Mouse (Mus musculus) naive thymus-derived CD4-positive, alpha-beta T cell, adult 2 months (primary cell): ENCODE measurements around the gene Tspan11.

Source experiments
- DNase-seq: peaks from one replicate; pipeline ENCODE4 v3.0.0-alpha.2; 2011; ENCODE audit warnings: low read depth

Tspan11 gene

DNA sequence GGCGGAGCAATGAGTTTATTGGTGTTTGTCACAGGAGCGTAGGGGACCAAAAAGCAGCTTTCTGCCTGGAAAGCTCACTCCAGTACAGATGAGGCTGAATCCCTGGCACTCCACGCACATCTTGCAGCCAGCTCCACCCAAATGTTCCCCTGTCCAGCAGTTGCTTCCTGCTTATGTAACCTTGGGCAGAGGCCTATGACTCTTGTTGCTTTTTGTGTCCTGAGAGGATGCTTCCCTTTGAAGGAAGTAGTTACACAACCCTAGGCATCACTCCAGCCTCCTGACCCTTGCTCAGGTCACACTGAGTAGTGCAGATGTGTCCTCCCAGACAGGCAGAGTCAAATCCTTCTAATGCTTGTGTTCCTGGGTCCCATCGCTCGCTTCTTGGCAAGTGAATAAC, 46.5 kb downstream of the Tspan11 start:
- DNase-seq, result no peak

DNA sequence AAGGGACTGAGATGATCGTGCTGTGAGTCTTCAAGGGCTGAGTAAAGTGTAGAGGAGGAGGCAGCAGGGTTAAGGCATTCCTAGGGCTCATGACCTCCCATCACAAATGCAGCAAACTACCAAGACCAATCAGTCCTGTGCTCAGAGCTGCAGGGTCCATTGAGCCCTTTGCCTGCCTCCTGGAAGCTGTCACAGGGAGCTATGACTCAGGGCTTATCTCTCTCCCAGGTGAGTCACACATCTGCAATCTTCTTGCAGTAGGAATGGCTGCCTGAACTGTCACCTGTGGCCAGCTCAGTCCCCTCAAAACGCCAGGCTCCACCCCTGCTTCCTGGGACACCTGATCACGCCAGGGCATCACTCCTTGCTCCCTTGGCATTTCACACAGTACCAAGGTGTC, 47.7 kb downstream of the Tspan11 start:
- DNase-seq, result no peak

DNA sequence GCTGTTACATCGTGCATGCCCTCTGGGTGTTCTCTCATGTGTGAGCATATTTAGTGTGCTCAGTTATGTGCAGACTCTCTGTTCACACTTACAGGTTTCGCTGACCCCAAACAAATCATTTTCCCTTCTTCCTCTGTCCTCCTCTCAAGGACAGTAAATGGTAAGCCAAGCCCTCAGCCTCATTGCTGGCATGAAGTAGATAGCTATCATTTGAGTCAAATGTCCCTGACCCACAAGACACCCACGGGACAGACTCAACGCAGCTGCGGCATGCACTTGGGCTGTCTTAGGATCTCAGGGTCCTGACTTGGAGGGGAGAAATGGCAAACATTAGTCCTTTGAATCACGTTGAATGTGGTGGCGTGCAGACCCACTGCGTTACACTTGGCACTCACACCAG, 55.0 kb downstream of the Tspan11 start:
- no peak for DNase-seq

DNA sequence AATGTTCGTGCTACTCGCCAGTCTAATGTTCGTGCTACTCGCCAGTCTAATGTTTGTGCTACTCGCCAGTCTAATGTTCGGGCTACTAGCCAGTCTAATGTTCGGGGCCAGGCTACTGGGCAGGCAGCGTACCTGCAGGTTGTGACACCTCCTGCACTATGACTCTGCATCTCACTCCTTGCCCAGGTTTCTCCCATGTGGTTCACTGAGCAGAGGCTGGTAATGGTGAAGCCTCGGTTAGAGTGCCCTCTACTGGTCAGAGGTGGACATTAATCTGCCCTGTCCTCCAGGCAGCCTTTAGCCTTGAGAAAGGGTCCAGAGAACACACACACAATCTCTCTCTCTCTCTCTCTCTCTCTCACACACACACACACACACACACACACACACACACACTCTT, 58.3 kb downstream of the Tspan11 start:
- peak; percentile 65 for DNase-seq

DNA sequence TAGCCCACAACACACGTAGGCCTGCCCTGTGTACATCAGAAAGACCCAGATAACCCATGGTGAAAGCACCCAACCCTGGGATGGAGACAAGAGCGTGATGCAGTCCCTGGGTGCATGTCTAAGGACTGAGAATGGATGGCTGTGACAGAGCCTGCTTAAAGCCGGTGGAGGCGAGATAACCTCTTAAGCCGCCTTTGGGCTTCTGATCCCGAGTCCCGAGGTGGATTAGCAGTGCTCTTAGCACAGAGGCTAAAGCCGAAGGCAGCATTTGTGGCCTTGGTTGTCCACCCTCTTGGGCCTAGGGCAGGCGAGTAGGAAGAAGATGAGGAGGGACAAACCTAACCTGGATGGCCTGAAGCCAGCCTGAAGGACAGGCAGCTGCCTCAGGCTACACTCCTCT, 61.3 kb downstream of the Tspan11 start:
- no peak for DNase-seq

DNA sequence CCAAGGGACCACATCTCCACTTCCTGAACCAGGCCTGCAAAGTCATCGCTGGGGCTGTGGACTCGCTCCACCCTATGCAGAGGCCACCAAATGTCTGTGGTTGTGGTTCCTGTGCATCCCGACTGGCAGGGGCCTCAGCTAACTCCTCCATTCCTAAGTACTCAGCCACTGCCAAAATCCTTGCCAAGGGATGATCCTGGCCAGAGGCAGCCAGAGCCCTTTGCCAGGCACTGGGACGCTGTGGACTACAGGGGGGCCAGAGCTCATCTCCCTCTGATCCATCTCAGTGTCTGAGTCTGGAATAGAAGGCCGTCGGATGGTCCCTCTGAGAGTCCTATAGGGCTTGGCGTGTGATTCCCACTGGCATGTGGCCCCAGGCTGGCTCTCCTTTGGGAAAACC, 62.5 kb downstream of the Tspan11 start:
- DNase-seq, result no peak

DNA sequence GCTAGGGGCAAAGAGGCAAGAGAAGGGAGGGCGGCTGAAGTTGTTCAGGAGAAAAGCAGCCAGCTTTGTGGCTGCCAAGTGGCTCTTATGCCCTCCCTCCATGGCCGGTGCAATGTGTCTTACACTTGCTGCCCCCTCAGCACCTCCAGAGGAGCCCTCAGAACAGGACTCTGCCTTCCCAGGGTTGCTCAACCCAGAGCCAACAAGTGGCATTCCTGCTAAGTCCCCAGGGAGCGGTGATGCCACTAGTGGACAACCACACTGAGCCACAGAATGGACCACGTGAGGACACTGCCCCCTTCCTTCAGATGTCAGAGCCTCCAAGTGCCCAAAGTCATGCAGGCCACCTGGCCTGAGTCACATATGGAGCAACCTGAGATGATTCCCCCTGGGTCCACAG, 65.7 kb downstream of the Tspan11 start:
- no peak for DNase-seq

DNA sequence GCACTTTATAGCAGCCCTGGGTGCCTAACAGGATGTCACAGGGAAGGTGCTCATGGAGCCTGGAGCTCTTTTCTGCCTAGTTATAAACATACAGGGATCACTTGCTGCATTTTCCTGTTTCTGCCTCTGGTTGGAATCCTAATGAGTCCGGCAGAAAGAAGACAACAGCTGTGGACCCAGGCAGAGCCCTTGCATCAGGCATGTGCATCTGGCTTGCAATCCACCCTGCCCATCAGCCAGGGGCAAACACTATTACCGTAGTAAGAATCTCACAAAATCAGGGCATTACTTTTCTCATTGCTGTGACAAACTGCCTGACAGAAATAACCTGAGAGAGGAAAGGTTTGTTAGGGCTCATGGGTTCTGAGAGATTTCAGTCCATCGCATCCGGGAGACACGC, 68.8 kb downstream of the Tspan11 start:
- no peak for DNase-seq

DNA sequence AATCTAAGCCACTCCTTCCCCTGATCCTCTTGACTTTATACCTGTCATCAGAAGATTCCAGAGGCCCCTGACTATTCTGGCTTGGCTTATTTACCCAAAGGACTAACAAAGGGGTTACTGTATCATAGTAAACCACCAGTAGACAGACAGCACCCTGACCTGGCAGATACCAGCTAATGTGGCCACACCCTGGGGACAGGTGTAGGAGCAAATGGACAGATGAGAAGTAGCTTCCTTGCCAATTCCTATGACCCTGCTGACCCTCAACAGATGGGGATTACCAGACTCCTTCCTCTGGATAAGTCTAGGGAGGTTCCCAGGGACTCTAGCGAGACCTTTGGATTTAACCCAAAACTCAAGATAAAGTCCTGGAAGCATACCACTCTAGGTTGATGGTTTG, 72.8 kb downstream of the Tspan11 start:
- DNase-seq, result no peak

DNA sequence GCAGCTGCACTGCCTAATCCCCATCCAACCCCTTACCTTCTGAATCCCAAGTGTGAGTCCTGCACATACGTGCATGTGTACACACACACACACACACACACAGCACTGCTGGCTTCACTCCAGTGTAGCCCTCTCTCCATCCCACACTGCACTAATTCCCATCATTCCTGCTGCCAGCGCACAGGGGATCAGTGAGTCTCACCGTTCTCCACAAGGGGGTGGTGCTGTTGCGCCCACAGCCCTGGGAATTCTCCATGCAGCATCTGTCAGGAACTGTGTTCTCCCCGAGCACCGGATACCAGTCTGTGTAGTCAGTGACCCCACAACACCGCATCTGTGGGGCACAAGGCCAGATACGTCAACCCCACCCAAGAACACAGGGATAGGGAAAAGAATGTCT, 78.1 kb downstream of the Tspan11 start:
- no peak for DNase-seq

DNA sequence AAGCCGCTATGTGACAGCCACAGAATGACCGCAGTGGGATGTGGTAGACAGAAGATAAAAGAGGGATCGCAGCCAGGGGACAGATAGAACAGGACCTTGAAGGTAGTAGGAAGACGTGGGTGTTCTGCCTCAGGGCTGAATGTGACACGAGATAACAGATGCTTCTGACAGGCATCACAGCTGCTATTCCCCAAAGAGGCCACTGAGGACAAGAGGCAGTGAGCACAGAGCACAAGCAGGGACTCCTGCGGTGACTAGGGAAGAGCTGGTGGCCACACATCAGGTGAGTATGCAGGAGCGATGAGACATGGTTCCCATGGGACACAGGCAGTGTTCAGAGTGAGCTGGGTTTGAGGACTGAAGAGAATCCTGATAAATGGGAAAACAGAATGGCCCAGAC, 82.3 kb downstream of the Tspan11 start:
- DNase-seq, result no peak

DNA sequence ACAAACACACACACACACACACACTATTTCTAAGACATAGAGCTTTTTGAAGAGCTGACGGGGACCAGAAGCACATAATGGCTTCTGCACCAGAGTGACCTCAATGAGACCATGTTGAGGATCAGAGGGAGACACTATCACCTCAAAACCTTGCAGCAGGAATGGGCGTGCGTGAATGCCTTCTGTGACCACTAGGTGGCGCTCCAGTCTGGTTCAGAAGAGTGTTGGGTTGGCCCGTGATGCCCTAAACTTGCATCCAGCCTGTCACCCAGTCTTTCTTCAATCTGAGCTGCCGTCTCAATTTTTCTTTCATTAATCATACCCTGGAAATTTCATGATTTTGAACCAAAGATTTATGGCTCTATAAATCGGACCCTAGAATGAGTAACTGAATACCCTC, 82.7 kb downstream of the Tspan11 start:
- DNase-seq, result peak; percentile 88

DNA sequence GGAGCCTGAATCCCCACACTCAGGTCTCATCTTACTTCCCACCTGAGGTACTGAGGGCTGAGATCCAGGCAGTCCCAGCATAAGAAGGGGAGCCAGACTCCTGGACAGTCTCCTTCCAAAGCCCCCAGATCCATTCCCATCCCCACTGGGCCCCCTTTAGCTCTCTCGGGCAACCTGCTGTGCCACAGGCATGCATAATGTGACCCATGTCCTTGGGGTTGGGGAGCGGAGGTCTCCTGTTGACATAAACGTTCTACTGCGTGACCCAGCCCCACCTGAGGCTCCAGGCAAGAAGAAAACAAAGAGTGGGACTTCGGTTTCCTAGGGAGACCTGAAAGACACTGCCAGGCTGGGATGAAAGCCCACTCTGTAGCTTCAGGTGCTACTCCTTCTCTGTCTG, 83.5 kb downstream of the Tspan11 start:
- DNase-seq, result peak; percentile 14

DNA sequence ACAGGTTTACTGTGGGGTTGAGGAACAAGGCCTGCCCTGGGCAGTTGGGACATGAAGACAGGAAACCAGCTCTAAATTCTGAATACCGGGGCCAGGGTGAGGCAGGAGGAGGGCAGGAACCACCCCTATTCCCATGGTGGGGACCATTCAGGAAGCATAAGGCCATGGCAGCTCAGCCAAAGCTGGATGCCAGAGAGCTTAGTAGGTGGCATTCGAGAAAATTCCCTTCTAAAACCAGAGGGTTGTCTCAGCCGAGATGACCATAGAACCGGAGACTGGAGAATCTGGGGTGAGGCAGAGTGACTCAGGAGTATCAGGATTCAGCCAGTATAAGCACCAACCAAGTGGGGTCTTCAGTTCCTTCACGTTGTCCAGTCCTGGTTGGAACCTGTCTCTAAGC, 84.5 kb downstream of the Tspan11 start:
- DNase-seq, result no peak

DNA sequence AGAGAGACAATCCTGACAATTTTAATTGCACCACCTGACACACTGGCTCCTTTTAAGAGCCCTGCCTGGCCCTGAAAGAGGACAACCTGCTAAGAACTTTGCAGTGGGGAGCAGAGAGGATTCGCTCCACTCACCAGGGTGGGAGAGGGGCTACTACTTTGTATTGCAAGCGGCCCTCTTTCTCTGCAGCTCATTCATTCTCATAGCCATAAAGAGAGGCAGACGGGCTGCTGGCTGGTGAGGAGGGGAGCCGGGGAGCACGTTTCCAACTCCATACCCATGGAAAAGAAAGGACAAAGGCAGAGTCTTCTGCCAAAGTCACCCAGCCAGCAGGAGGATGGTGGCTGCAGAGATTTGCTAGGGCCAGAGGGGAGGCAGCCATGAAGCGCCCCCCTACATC, 86.2 kb downstream of the Tspan11 start:
- no peak for DNase-seq

DNA sequence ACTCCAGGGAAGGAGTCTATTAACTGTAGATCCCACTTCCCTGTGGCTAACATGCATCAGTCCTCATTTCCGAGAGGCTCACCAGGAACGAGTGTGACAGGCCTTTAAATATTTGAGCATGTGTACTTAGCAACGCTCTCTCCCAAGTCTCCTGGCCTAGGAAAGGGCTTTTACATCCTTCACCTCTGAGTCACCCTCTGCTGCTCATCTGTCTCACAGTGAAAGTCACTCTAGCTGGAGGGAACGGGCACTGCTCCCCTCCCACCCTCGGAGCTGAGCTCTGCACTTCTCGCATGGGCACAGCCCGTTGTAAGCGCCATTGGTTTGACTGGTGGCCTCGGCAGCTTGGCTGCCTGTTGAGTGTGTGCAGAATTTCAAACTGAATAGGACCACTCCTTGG, 86.6 kb downstream of the Tspan11 start:
- no peak for DNase-seq

DNA sequence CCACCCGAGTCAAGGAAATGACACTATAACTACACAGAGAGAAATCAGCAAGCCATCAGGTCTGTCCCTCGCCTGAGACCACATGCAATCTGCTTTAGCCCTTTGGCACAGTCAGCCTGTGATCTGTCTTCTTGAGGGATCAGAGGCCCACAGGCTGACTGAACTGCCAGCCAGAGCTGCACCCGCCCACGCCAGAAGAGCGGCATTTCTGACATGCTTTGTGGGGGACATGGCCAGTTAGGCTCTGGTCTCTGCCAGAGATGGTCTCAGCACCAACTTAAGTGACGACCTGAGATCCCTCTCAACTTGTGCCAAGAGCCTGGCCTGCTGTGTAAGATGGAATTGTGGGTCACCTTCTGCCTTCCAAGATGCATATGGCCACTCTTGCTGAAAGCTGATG, 89.3 kb downstream of the Tspan11 start:
- no peak for DNase-seq

DNA sequence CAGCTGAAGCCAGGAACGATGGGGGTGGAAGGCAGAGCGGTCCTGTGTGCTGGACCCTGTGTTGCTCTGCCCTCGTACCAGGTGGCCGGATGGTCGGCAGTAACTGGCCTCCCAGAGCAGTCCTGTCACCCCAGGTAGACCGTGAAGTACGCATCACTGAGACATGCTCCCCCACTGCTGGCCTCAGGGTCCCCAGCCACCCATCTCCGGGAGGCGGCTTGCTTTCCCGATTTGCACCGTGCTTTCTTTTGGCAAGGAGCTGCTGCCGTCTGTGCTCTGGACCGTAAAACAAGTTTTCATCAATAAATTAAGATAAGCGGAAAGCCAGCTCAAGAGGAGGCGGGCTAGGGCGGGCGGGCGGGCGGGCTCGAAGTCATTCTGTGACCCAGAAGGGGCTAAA, 91.6 kb downstream of the Tspan11 start:
- DNase-seq, result no peak

DNA sequence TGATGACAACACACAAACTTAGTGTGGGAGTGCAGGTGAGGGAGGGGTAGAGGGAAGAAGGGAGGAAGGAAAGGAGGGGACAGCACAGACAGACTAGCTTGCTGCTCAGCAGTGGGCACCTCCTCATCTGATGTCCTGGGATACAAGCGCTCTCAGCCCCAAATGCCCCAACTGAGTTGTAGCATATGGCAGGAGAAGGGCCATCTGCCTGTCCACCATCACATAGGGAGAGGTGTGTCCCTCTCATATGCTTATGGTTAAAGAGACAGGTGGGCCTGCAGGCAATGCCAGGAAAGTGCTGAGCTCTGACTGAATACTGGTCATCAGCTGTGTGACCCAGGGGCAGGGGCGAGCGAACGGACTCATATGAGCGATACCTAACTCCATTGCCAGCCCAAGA, 92.4 kb downstream of the Tspan11 start:
- DNase-seq, result no peak

DNA sequence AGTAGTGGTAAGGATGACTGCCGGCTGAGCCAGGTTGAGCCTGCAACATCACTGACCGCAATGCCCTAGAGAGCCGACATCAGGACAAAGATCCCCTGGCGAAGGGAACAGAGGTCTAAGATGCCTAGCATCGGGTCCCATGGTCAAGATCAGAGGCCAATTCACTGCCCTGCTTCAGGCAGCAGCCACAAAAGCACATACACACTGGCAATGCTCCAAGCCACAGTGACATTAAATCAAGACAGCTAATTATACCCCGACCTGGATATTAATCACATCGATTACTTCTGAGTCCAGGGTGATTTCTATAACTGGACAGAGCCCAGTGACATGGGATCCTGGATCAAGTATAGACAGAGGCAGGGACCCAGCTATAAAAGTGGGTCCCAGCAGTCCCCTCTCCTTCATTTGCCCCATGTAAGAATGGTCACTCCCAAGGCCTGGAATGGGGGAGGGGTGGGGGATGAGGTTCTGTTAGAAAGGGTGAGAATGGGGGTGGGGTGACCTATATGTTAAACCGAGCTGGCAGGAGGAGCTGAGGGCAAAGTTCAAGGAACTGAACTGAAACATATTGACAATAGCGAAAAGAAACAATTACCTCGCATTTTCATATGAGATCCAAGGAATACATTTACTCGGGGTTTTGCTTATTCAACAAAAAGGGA, 93.1 kb downstream of the Tspan11 start:
- no peak for DNase-seq

DNA sequence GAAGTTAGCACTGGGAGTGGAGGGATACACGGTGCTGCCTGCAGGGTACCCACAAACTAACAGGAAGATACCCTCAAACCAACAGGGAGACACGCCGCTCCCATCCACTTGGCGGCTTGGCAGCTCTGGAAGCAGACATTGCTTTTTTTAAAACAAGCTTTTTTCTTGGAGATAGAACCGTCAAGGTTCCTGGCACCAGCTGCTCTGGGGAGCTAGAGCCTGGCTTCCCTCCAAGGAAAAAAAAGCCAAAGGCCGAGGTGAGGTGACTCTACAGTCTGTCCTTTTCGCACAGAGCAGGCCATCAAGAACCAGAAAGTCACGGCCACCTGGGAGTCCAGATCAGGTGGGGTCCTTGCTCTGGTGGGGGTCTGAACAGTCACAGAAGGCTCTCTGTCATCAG, 93.8 kb downstream of the Tspan11 start:
- DNase-seq, result no peak

DNA sequence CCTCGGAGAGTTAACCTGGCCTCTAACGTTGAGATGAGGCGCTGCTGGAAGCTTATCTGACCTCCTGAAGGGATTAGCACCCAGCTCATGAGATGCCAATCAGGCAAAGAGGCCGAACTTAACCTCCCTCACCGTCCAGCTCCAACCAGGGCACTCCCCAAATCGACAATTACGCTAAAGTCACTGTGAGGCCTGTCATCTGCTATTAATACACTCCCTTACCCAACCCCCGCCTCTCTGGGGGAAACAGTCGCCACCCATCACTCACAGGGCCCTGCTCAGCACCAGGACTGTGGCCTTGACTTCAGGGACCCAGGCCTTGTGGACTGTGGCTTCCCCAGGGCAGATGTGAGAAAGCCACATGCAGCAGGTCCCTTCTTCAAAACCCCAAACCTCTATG, 99.0 kb downstream of the Tspan11 start:
- DNase-seq, result no peak

DNA sequence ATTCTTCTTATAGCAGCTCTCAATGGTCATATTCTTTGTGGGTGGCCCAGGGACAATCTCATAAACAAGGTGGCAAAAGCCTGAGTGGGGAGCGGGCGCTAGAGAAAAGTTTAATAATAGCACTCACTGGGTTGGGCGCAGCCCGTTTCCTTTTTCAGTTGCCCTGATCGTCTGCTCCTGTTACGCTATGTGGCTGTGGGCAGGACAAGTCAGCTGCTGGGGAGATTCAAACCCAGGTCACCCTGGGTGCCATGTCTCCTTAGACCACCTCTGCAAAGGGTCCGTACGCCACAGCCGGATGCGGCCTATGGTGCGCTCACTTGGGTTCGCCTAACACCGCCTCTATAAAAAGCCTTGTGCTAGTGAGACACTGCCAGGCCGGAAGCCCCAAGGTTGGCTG, 100.0 kb downstream of the Tspan11 start:
- no peak for DNase-seq

DNA sequence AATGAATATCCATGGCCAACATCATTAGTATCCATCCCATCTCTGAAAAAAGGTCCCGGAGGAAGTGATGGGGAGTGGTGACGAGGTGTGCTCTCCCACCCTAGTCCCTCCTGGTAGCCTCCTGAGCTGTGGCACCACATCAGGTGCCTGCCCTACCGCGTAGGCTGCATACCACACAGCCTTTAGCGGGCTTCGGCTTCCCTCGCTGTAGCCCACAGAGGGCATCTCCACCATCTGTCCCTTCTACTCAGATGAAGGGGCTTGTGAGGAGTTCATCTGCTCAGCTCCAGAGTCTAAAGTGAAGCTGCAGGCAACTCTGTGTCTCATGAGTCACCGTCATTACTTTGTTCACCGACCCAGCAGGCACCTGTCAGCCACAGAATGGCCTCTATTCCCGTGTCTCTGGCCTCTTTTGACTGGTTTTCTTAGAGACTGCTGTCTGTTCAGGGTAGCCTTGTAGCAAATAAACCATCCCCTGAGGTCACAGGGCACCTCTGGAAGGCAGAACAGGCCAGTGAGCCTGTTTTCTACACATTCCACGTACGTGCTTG, 101.6 kb downstream of the Tspan11 start:
- DNase-seq, result no peak
